In genomic region chr4:149999510-149999900, GRCm38 (mm10) we compare ENCODE assay signal across 14 mouse cellular contexts. TPM values are rescaled to one million over a fixed set of nuclear protein-coding genes. Genes with fewer than 3 reads are reported as not detected.
A peak's percentile ranks its signal among the peaks of the same experiment; 100 is the strongest.
DNase-seq lines count a peak whose midpoint lies in the region; ATAC-seq and TF ChIP-seq lines count a peak whose summit lies in the region.
"Had no signal": no experiment of that assay in that cellular context is flagged by ENCODE, and none has a peak within 500 bp of the region (broad histone marks: within the 10 kb centered on the region; RNA-seq: fewer than 3 reads in every experiment).

No protein-coding gene starts in this region.

- intact Hi-C loops in gastrocnemius, adult 2 months (cut with DNase I), result no loop called here

- H3K27ac ChIP-seq in gastrocnemius, adult 2 months, result peak overlapping the region; percentile 97
- peak overlapping the region; percentile 96 for H3K27ac ChIP-seq in kidney, adult 2 months (ENCODE audit: insufficient read depth, low read depth, low read length)
- H3K27ac ChIP-seq in brown adipose tissue, adult 24 weeks (replicated peaks; ENCODE audit: low read depth, low read length), result peak overlapping the region; percentile 94
- no peak overlapping the region for H3K27ac ChIP-seq in forebrain, embryonic 14.5 days (ENCODE audit: low read depth, low read length)
- H3K27ac ChIP-seq: hindbrain, embryonic 14.5 days; limb, embryonic 13.5 days; macrophage; neural tube, embryonic 12.5 days had no signal

- peak; percentile 68 for DNase-seq in gastrocnemius, adult 2 months
- no peak for DNase-seq in gastrocnemius, postnatal 4 days (ENCODE audit: low spot score in 2 of 2)
- peak; percentile 88 for DNase-seq in kidney, adult 2 months
- DNase-seq in kidney, postnatal 4 days, result no peak
- peak; percentile 77 to 85 for DNase-seq in kidney, postnatal 36 days
- no peak for DNase-seq in layer of hippocampus, adult 18-20 months (ENCODE audit: low spot score in 2 of 2)
- no peak for DNase-seq in forebrain, embryonic 14.5 days (ENCODE audit: low spot score)
- DNase-seq: layer of hippocampus, adult 9-11 months had no signal

- H3K36me3 ChIP-seq in kidney, adult 2 months (ENCODE audit: control insufficient read depth, insufficient read depth, low read length), result no peaks in the 10 kb centered on the region; the same call in 1 of the 2 replicates
- H3K36me3 ChIP-seq in forebrain, embryonic 14.5 days (ENCODE audit: control insufficient read depth, insufficient read depth, low read length), result no peaks in the 10 kb centered on the region
- H3K36me3 ChIP-seq: limb, embryonic 13.5 days; neural tube, embryonic 12.5 days had no signal

- peaks cover 49% of the 10 kb centered on the region for H3K4me1 ChIP-seq in kidney, adult 2 months (ENCODE audit: control insufficient read depth, insufficient read depth, low read length)
- peaks cover 20% of the 10 kb centered on the region for H3K4me1 ChIP-seq in brown adipose tissue, adult 24 weeks (ENCODE audit: control insufficient read depth, insufficient read depth, insufficient read length, low read length)
- H3K4me1 ChIP-seq in forebrain, embryonic 14.5 days (ENCODE audit: control insufficient read depth, insufficient read depth, low read length), result no peaks in the 10 kb centered on the region
- H3K4me1 ChIP-seq: neural tube, embryonic 12.5 days had no signal

- H3K9me3 ChIP-seq in forebrain, embryonic 14.5 days (replicated peaks; ENCODE audit: control insufficient read depth, low read length), result no peaks in the 10 kb centered on the region
- H3K9me3 ChIP-seq: limb, embryonic 13.5 days; neural tube, embryonic 12.5 days had no signal

- TF ChIP-seq POLR2A in kidney, adult 2 months (IDR thresholded peaks at IDR 0.05; ENCODE audit: low read depth, low read length), result no peak

- H3K9ac ChIP-seq in forebrain, embryonic 14.5 days (ENCODE audit: low read length), result no peak overlapping the region
- H3K9ac ChIP-seq: hindbrain, embryonic 14.5 days; neural tube, embryonic 12.5 days had no signal

- no peaks in the 10 kb centered on the region for H3K27me3 ChIP-seq in kidney, adult 2 months (replicated peaks; ENCODE audit: control insufficient read depth, insufficient read depth, low read length)
- H3K27me3 ChIP-seq in forebrain, embryonic 14.5 days (replicated peaks; ENCODE audit: control insufficient read depth, insufficient read depth, low read length), result no peaks in the 10 kb centered on the region
- H3K27me3 ChIP-seq: limb, embryonic 13.5 days; neural tube, embryonic 12.5 days had no signal

- 50% methylated on average over 9 of the region's 9 CpGs for WGBS in kidney, adult 2 months
- WGBS in forebrain, embryonic 14.5 days, result 74% methylated on average over 9 of the region's 9 CpGs

- H3K4me2 ChIP-seq in forebrain, embryonic 14.5 days (ENCODE audit: low read length), result no peak overlapping the region
- H3K4me2 ChIP-seq: hindbrain, embryonic 14.5 days; limb, embryonic 13.5 days; neural tube, embryonic 12.5 days had no signal

- no peak for TF ChIP-seq CTCF in gastrocnemius, adult 2 months (IDR thresholded peaks at IDR 0.05)
- no peak for TF ChIP-seq CTCF in kidney, adult 2 months (conservative IDR thresholded peaks at IDR 0.05; ENCODE audit: insufficient read depth, insufficient read length, low read depth, low read length)

- no peak for ATAC-seq in forebrain, embryonic 14.5 days
- ATAC-seq: midbrain, embryonic 16.5 days had no signal

- peak overlapping the region; percentile 67 for H3K4me3 ChIP-seq in gastrocnemius, adult 2 months
- peak overlapping the region; percentile 71; the same call in 1 of the 2 replicates for H3K4me3 ChIP-seq in kidney, adult 2 months (ENCODE audit: insufficient read depth, low read depth, low read length)
- peak overlapping the region; percentile 0; the same call in 1 of the 2 replicates for H3K4me3 ChIP-seq in brown adipose tissue, adult 24 weeks (ENCODE audit: insufficient read depth, low read depth, low read length)
- H3K4me3 ChIP-seq in forebrain, embryonic 14.5 days (ENCODE audit: low read depth, low read length), result no peak overlapping the region
- H3K4me3 ChIP-seq: limb, embryonic 13.5 days; neural tube, embryonic 12.5 days had no signal

RNA-seq across cellular contexts. Expression of gene H6pd, which starts 9.3 kb away (rescaled TPM):
- 100 to 1,000 TPM in 1 of 2 experiments, 10 to 100 TPM in 1; 41.6 to 104 TPM for total RNA-seq in gastrocnemius, adult 2 months (2021)
- 10 to 100 TPM; 66.0 to 71.0 TPM for total RNA-seq in gastrocnemius, postnatal 4 days (2021)
- 137 and 161 TPM in 2 replicates for polyA plus RNA-seq in kidney, adult 2 months (2012; rRNA removed)
- 66.4 and 85.8 TPM in 2 replicates for polyA plus RNA-seq in brown adipose tissue, adult 24 weeks (2012; ENCODE audit: insufficient read depth, insufficient read length, missing spikeins)
- 10 to 100 TPM; 10.2 to 10.6 TPM for total RNA-seq in layer of hippocampus, adult 18-20 months (2021)
- 1.5 and 1.8 TPM in 2 replicates for polyA plus RNA-seq in forebrain, embryonic 14.5 days (2014; fragmentation: Nextera tagmentation; extraction: Ambion mirVana)

RNA-seq across cellular contexts. Expression of gene Spsb1, which starts 44.7 kb away (rescaled TPM):
- total RNA-seq in gastrocnemius, adult 2 months (2021), result 10 to 100 TPM in 1 of 2 experiments, 1 to 10 TPM in 1; 5.5 to 16.1 TPM
- 10 to 100 TPM; 22.5 to 28.0 TPM for total RNA-seq in gastrocnemius, postnatal 4 days (2021)
- polyA plus RNA-seq in kidney, adult 2 months (2012; rRNA removed), result 6.5 and 6.7 TPM in 2 replicates
- polyA plus RNA-seq in brown adipose tissue, adult 24 weeks (2012; ENCODE audit: insufficient read depth, insufficient read length, missing spikeins), result 24.3 and 32.5 TPM in 2 replicates
- total RNA-seq in layer of hippocampus, adult 18-20 months (2021), result 10 to 100 TPM; 27.2 to 36.3 TPM
- polyA plus RNA-seq in forebrain, embryonic 14.5 days (2014; fragmentation: Nextera tagmentation; extraction: Ambion mirVana), result 4.8 and 6.2 TPM in 2 replicates

Comparison
In these comparisons a context has a peak if more than half of its experiments do, and no peak if none do; other contexts are left out.
1. DNase-seq: peak in gastrocnemius, adult 2 months (single experiment), kidney, adult 2 months (single experiment) and kidney, postnatal 36 days (2 of 2); none in gastrocnemius, postnatal 4 days (0 of 2), kidney, postnatal 4 days (0 of 2), layer of hippocampus, adult 18-20 months (0 of 2) and forebrain, embryonic 14.5 days (single experiment).